Mouse (Mus musculus) lung, postnatal 36 days (tissue): ENCODE measurements at regions not wholly inside any gene's neighbourhood (a gene's known extent, or its start where the extent isn't known, plus 50 kb on each side); places are given as distances from the start of the nearest gene placed in this dataset.
"Not testable (repeated sequence)": the region's sequence is repeated elsewhere in the genome, so short reads cannot be mapped to it uniquely, and the experiment has no call there.

ENCODE experiments used
- DNase-seq: peaks from one replicate; pipeline ENCODE4 v3.0.0; 2022; ENCODE audit warnings: mixed read lengths

DNA sequence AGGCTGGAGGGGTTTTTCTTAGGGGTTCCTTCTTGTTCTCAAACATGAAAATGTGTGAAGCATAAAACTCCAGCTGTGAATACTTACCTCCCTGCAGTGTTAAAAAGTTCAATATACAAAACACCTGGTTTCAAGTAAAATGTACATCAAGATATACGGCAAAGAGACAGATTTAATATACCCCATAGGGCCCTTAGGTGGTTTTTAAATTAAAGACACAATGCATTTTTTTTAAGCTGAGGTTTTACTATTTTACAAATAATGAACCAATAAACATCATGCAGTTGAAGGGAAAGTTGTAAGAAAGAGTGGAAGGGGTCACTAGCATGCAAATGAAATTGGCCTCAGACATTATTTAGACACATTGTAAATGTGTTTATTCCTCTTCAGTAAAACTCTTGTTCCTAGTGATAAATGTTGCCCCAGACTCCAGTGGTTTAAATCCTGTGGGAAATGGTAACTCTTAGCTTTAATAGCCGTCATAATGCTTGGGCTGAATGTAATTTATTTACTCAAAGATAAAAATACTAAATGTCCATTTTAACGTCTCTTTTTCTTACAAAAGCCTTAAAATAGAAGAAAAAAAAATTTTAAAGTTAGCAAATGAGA, 1337.9 kb downstream of the Efnb2 start:
- no peak for DNase-seq

DNA sequence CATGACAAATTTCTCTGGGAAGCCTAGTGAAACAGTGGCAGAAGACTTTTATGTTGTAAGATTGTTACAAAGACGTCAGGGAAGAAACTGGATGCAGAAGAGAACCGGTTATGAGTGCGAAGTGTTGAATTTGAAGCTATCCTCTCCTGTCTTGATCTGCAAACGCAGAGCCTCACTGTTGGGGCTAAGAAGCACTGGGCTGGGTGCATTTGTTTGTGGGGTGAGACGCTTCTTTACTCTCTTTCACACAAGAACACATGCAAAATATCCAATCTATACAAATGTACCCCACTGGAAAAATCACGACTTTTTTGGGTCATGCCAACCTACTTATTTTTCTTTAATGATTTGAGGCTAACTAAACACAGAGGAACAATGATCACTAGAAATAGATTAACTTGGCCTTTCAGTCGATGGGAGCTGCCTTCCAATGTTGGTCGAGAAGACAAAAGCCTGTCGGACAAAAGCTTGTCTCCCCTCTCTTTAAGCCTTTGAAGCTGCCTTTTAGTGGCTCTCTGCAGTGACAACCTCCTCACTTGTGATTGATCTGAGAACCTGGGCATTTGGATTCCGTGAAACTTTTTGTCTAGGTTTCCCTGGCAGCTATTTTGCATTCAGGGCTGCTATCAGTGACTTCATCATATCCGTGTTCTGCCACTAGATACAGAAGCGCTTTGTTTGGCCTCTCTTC, 1338.5 kb downstream of the Efnb2 start:
- DNase-seq, result no peak

GRCm38 (mm10) chr8:7316806-7317355, 1344.2 kb downstream of the Efnb2 start:
- no peak for DNase-seq

- no peak for DNase-seq
Observed at GRCm38 (mm10) chr8:7309239-7309638, 1351.8 kb downstream of the Efnb2 start.

- DNase-seq, result no peak
Observed at GRCm38 (mm10) chr8:7289361-7289760, 1371.7 kb downstream of the Efnb2 start.

DNA sequence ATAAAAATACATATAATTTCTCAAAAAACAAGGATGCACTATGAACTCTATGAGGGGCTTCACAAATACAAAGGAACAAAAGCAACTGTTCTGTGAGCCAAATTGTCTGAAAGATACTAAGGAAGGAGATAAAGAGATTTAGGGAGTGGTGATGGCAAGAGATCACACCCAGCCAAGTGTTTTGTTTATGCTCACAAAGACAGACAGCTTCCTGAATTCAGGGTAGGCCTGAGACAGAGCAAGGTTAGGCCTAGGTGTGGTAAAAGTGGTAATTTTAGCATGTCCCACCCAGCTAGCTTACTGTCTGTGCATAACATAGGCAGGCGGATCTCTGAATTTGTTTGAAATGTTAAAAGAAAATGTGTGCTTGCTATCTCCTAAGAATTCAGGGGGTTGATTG, 1374.5 kb downstream of the Efnb2 start:
- DNase-seq, result no peak

DNA sequence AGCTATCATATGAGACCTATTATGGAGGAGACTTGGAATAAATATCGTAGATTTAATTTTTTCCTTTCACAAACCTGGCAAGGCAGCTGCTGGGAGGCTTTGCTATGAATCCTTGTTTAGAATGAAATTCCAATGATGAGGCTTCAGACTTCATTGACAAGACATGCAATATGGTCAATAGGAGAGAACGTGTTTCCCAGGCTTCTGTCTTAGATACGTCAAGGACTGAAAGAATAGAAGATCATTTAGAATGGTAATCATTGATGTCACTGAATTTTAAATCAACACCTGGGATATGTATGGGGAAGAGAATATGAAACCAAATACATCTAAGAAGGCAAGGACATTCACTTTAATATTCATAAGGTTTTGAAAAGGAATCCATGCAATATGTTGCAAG, 1393.6 kb downstream of the Efnb2 start:
- DNase-seq, result no peak

DNA sequence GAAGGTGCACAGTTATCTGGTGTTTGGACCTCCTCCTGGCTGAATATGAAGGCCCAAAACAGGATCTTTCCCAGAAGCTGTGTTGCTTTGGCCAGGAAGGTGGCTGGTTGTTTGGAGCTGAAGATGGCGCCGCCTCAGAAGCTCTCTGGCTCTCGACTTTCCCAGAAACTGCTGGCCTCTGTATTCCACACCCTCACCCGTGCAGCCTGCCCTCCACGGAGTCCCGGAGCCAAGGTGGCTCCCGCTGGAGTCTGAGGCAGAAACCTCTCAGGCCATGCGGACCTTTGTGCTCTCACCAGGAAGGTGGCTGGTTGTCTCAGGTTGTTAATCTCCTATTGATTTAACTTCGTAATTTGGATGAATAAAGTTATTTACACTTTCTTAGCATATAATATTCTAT, 1406.7 kb downstream of the Efnb2 start:
- not testable (repeated sequence) for DNase-seq

DNA sequence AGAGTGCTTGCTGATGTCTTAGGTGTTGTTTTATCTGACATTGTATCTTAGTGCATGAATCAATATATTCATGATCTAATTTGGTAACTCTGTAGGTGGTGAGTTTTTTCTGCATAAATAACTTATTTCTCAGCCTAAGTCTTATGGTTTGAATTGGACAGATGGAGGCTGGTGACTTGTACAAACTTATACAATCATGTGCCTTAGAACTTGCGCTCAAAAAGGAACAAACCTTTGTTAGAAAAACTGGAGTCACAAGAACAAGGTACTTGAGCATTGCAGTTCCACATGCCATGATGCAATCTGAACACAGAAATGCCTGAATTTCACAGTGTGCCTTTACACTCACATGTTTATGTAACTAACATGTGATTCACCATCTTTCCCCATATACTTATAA, 1420.7 kb downstream of the Efnb2 start:
- DNase-seq, result no peak

GRCm38 (mm10) chr8:7234006-7234405, 1427.0 kb downstream of the Efnb2 start:
- no peak for DNase-seq

DNA sequence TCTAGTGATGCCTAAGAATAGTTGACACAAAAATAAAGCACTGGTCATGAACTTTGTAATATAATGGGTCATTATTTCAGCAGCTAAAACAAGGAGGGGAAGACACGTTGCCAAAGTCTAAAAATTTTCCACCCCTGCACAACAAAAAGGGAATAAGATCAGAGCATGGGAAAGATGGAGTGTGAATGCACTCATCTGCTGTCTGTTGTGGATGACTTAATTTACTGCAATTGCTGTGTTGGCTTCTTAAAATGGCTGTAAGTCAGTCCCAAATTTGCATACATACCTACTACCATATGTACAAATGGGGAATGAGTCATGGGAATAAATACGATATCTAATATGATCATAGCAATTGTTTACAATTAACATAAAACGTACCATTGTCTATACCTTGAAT, 1441.7 kb downstream of the Efnb2 start:
- DNase-seq, result no peak

- DNase-seq, result peak; percentile 48
Observed at GRCm38 (mm10) chr8:7207178-7207577, 1453.9 kb downstream of the Efnb2 start.

DNA sequence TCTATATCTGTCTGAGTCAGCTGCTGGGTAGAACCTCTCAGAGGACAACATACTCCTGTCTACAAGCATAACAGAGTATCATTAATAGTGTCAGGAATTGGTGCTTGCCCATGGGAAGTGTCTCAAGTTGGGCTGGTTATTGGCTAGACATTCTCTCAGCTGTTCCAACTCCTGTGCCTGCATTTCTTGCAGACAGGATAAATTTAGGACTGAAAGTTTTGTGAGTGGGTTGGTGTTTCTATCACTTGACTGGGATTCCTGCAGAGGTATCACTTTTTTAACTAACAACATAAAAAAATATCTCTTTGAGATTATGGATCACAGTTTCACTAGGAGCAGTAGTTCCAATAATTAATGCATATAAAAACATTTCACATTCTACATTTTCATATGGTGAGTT, 1454.4 kb downstream of the Efnb2 start:
- DNase-seq, result no peak

DNA sequence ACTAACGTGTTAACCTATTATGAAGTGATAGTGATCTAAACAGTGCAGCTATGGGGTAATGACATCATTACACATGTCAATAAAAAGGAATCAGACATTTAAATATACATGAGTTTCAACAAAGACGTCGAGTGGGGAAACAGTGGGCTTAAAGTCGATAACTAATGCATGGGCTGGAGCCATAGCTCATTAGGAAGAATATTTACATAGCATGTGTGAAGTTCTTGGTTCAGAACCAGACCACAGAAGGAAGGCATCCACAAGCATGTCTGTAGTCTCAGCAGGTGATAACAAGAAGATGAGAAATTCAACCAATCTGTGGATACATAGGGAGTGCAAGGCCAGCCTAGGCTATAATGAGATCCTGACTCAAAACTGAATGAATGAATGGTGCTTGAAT, 1456.0 kb downstream of the Efnb2 start:
- DNase-seq, result no peak

- DNase-seq, result no peak
Observed at GRCm38 (mm10) chr8:7190726-7191125, 1470.3 kb downstream of the Efnb2 start.

DNA sequence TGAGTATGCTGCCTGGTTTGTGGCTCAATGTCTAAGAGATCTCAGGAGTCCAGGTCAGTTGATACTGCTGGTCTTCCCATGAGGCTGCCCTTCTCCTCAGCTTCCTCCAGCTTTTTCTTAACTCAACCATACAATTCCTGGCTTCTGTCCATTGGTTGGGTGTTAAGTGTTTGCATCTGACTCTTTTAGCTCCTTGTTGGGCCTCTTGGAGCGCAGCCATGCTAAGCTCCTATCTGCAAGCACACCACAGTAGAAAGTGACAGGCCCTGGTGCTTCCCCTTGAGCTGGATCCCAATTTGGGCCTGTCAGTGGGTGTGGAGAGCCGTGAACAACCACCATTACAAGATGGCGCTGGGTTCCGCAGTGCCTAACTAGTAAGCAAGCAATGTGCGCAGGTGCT, 1497.7 kb downstream of the Efnb2 start:
- DNase-seq, result peak; percentile 49

DNA sequence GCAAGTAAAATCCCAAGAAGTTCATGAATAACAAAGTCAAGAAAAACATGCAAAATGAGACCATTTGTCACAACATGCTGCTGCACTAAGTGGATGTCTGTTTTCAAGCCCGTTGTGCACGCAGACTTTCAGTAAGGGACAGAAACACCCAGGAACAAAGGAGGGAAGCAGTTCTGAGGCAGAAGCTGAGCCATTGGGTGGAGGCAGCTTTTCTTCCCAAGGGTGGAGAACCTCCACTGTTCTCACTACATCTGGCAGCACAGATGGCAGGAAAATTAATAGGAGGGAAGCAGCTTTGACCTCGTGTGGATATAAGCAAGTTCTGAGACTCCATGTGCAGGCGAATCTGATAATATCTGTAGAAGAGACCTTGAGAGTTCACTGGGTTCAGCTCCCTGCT, 1529.3 kb downstream of the Efnb2 start:
- DNase-seq, result no peak

DNA sequence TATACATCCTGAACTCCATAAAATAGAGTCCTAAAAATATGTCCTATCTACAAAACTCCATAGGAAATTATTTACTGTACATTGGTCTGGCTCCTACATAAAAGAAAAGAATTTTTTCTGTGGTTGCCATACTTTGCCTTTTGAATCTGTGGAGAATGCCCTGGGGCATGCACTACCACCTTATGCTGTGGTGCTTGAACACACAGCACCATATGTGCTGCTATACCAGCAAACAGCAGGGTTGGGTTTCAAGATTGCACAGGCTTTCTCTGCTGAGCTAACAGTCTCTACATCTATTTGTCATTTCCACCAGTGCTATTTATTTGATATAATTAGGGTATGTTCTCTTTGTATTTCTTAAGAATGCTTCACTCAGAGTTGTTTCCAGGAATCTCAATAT, 1552.2 kb downstream of the Efnb2 start:
- DNase-seq, result no peak

GRCm38 (mm10) chr8:7097577-7097976, 1563.5 kb downstream of the Efnb2 start:
- no peak for DNase-seq

- DNase-seq, result no peak
Observed at GRCm38 (mm10) chr8:7092831-7093230, 1568.2 kb downstream of the Efnb2 start.

GRCm38 (mm10) chr8:7088123-7088522, 1572.9 kb downstream of the Efnb2 start:
- DNase-seq, result no peak

DNA sequence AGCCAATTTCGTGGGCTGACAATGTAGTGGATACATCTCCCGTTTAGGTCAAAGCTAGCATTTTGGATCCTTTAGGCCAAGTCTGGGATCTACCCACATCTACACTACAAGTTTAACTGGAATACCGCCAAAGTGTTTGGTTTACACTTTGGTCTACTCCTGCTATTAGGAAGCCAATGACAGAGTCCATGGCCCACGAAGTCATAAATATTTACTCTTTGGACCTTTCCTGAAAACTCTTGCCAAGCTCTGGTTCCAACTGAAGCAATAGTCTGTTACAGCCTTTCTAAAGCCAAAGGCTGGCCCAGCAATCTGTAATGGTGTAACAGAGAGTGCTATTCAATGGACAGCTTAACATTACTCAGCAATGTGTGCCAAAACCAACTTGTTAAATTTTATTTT, 1600.8 kb downstream of the Efnb2 start:
- peak; percentile 77 for DNase-seq

GRCm38 (mm10) chr8:7026247-7026844, 1634.7 kb downstream of the Efnb2 start:
- DNase-seq, result no peak

GRCm38 (mm10) chr8:7024336-7024735, 1636.7 kb downstream of the Efnb2 start:
- DNase-seq, result no peak
